Mouse (Mus musculus) heart, adult 2 months (tissue): Measurements from ENCODE around the gene Grik5. TPM values are rescaled to one million over a fixed set of nuclear protein-coding genes. Genes with fewer than 3 reads are reported as not detected.

Source experiments
- DNase-seq, 2 experiments: peaks; one replicate each; pipeline ENCODE4 v3.0.0; 2021
- H3K27ac ChIP-seq: fragments of 200-600 bp; 2 replicates; pipeline ENCODE4 v1.8.1; 2022
- H3K27me3 ChIP-seq: fragments of 200-500 bp; 2 replicates; pipeline ENCODE4 v1.6.1; 2012; ENCODE audit warnings: mild to moderate bottlenecking, low read length, inconsistent platforms, mixed read lengths; ENCODE audit not compliant: control insufficient read depth, insufficient read depth
- H3K36me3 ChIP-seq: fragments of 200-500 bp; 2 replicates; pipeline ENCODE4 v1.6.1; 2012; ENCODE audit warnings: low read length, inconsistent platforms; ENCODE audit not compliant: control insufficient read depth, insufficient read depth
- H3K4me1 ChIP-seq: fragments of 200-500 bp; 2 replicates; pipeline ENCODE4 v1.6.1; 2011; ENCODE audit warnings: low read length; ENCODE audit not compliant: control insufficient read depth, insufficient read depth
- H3K4me3 ChIP-seq: fragments of 200-600 bp; 2 replicates; pipeline ENCODE4 v1.8.1; 2022
- H3K79me2 ChIP-seq: fragments of 200-500 bp; replicated peaks from 2 replicates; pipeline ENCODE4 v1.6.1; 2012; ENCODE audit warnings: mild to moderate bottlenecking, inconsistent platforms, low read length, moderate library complexity, mixed read lengths; ENCODE audit not compliant: control insufficient read depth, insufficient read depth
- H3K9ac ChIP-seq: fragments of 200-500 bp; 2 replicates; pipeline ENCODE4 v1.6.1; 2012; ENCODE audit warnings: low read depth, mild to moderate bottlenecking, control low read depth, inconsistent platforms, low read length, mixed read lengths
- CTCF ChIP-seq: fragments of 200-600 bp; IDR thresholded peaks from 2 replicates; pipeline ENCODE4 v1.8.1; 2022; ENCODE audit warnings: antibody characterized with exemption, mild to moderate bottlenecking, moderate library complexity
- EP300 ChIP-seq: fragments of 200-500 bp; IDR thresholded peaks from 2 replicates; pipeline ENCODE4 v1.6.1; 2011; ENCODE audit warnings: low read depth, low read length, control low read depth; ENCODE audit not compliant: insufficient read depth
- POLR2A ChIP-seq: fragments of 200-500 bp; IDR thresholded peaks from 2 replicates; pipeline ENCODE4 v1.6.1; 2011; ENCODE audit warnings: mild to moderate bottlenecking, low read depth, low read length, control low read depth; ENCODE audit not compliant: insufficient read depth
- WGBS: fragments of 180-500 bp; shearing (Covaris S2); methylation state at CpG from one replicate; pipeline ENCODE4 v1.1.7; 2018; 5-methylcytosine and 5-hydroxymethylcytosine counted together
- intact Hi-C: fragments of 180-260 bp; cut with DNase I; formaldehyde crosslinking; loops from one replicate; pipeline ENCODE4 v1.15.1; 2025
- polyA plus RNA-seq: library from polyadenylated mRNA; depleted of rRNA; stranded (reverse); fragments of >200 nt; gene quantifications from 2 replicates; pipeline ENCODE4 v1.2.3, GENCODE M21; 2012
- total RNA-seq, 2 experiments: library from RNA; stranded (reverse); gene quantifications; 2 replicates each; pipeline ENCODE4 v1.2.3; 2021

Grik5 gene
- total and polyA plus RNA-seq, 3 experiments, result 4.5 to 12.1 (median 4.6) TPM

GRCm38 (mm10) chr7:25089875-25090274, 17.7 kb upstream of the Grik5 start:
- Histone ChIP-seq H3K79me2 (no peaks in the 10 kb centered on the region), H3K4me3 (no peak overlapping the region), H3K36me3 (peaks cover 2% of the 10 kb centered on the region; the same call in 1 of the 2 replicates), H3K27me3 (0 out of 2 replicates have a peak, but pooled peaks cover 1% of the 10 kb centered on the region), H3K4me1 (peaks cover under 1% of the 10 kb centered on the region), H3K9ac (no peak overlapping the region), H3K27ac (no peak overlapping the region)
- intact Hi-C loops, result no loop called here
- 52% methylated on average over 10 of the region's 10 CpGs for WGBS
- no peak for TF ChIP-seq POLR2A
- no peak for TF ChIP-seq CTCF
- TF ChIP-seq EP300, result no peak
- DNase-seq, result no peak

- TF ChIP-seq CTCF, result no peak
- no peak for TF ChIP-seq EP300
- TF ChIP-seq POLR2A, result no peak
- H3K9ac ChIP-seq, result no peak overlapping the region
- intact Hi-C loops, result no loop called here
- no peak overlapping the region for H3K4me3 ChIP-seq
- H3K27ac ChIP-seq, result no peak overlapping the region
- H3K79me2 ChIP-seq, result no peaks in the 10 kb centered on the region
- 0 out of 2 replicates have a peak, but pooled peaks cover 1% of the 10 kb centered on the region for H3K27me3 ChIP-seq
- 31% methylated on average over 11 of the region's 11 CpGs for WGBS
- no peak for DNase-seq
- H3K36me3 ChIP-seq, result peaks cover 5% of the 10 kb centered on the region; the same call in 1 of the 2 replicates
- H3K4me1 ChIP-seq, result peaks cover 1% of the 10 kb centered on the region
These were observed 16.8 kb upstream of the Grik5 start for GRCm38 (mm10) chr7:25088968-25089367.

GRCm38 (mm10) chr7:25088531-25088930, 16.4 kb upstream of the Grik5 start:
- DNase-seq, result no peak
- Histone ChIP-seq H3K36me3 (peaks cover 7% of the 10 kb centered on the region; the same call in 1 of the 2 replicates), H3K27me3 (0 out of 2 replicates have a peak, but pooled peaks cover 1% of the 10 kb centered on the region), H3K4me1 (peaks cover 1% of the 10 kb centered on the region), H3K79me2 (no peaks in the 10 kb centered on the region), H3K4me3 (no peak overlapping the region), H3K27ac (no peak overlapping the region), H3K9ac (no peak overlapping the region)
- WGBS, result 30% methylated on average over 10 of the region's 10 CpGs
- TF ChIP-seq CTCF (no peak), EP300 (no peak), POLR2A (no peak)
- intact Hi-C loops, result no loop called here

- H3K27ac ChIP-seq, result no peak overlapping the region
- no peaks in the 10 kb centered on the region for H3K79me2 ChIP-seq
- WGBS, result 73% methylated on average over 5 of the region's 5 CpGs
- H3K27me3 ChIP-seq, result 0 out of 2 replicates have a peak, but pooled peaks cover 1% of the 10 kb centered on the region
- H3K36me3 ChIP-seq, result peaks cover 7% of the 10 kb centered on the region
- peaks cover 1% of the 10 kb centered on the region for H3K4me1 ChIP-seq
- intact Hi-C loops, result no loop called here
- no peak overlapping the region for H3K4me3 ChIP-seq
- no peak overlapping the region for H3K9ac ChIP-seq
- TF ChIP-seq EP300 (no peak), POLR2A (no peak), CTCF (no peak)
- DNase-seq, result no peak
These were observed 15.8 kb upstream of the Grik5 start for GRCm38 (mm10) chr7:25087972-25088371.

- no peak overlapping the region for H3K4me3 ChIP-seq
- no peak for DNase-seq
- H3K4me1 ChIP-seq, result peaks cover 1% of the 10 kb centered on the region
- peaks cover 10% of the 10 kb centered on the region for H3K36me3 ChIP-seq
- H3K27ac ChIP-seq, result no peak overlapping the region
- intact Hi-C loops, result no loop called here
- 72% methylated on average over 10 of the region's 10 CpGs for WGBS
- TF ChIP-seq EP300, result no peak
- no peak for TF ChIP-seq CTCF
- TF ChIP-seq POLR2A, result no peak
- H3K79me2 ChIP-seq, result no peaks in the 10 kb centered on the region
- no peaks in the 10 kb centered on the region for H3K27me3 ChIP-seq
- H3K9ac ChIP-seq, result no peak overlapping the region
These were observed 15.2 kb upstream of the Grik5 start for GRCm38 (mm10) chr7:25087256-25087912.

GRCm38 (mm10) chr7:25086656-25087055, 14.5 kb upstream of the Grik5 start:
- TF ChIP-seq POLR2A (no peak), CTCF (peak; percentile 54), EP300 (no peak)
- H3K27ac ChIP-seq, result no peak overlapping the region
- 0 out of 2 replicates have a peak, but pooled peaks cover 2% of the 10 kb centered on the region for H3K79me2 ChIP-seq
- peaks cover 10% of the 10 kb centered on the region for H3K36me3 ChIP-seq
- intact Hi-C loops, result no loop called here
- 56% methylated on average over 3 of the region's 3 CpGs for WGBS
- no peak overlapping the region for H3K9ac ChIP-seq
- DNase-seq, result no peak
- peaks cover 1% of the 10 kb centered on the region for H3K4me1 ChIP-seq
- H3K27me3 ChIP-seq, result no peaks in the 10 kb centered on the region
- H3K4me3 ChIP-seq, result no peak overlapping the region
